Mouse (Mus musculus) thymus, postnatal 14 days (tissue): ENCODE measurements at regions not wholly inside any gene's neighbourhood (a gene's known extent, or its start where the extent isn't known, plus 50 kb on each side); places are given as distances from the start of the nearest gene placed in this dataset.

Experiments used
- DNase-seq: peaks from one replicate; pipeline ENCODE4 v3.0.0; 2021

DNA sequence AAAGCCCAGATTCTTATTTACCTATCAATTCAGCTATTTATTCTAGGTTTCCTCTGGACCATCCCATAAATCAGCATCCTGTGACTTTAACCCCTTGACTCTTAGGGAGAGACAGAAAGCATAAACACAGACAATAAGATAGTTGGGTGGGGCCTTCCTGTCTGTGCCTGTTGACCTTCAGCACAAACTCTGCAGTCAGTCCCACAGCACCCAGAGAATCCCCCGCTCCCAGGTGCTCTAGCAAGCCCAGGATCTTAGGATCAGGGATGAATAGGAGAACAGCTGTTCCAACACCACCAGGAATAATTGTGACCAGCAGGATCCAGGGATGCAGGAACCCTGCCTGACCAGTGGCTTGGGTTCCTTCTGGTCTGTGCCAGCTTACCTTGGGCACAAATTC is 107.8 kb downstream of the Basp1 start:
- no peak for DNase-seq

DNA sequence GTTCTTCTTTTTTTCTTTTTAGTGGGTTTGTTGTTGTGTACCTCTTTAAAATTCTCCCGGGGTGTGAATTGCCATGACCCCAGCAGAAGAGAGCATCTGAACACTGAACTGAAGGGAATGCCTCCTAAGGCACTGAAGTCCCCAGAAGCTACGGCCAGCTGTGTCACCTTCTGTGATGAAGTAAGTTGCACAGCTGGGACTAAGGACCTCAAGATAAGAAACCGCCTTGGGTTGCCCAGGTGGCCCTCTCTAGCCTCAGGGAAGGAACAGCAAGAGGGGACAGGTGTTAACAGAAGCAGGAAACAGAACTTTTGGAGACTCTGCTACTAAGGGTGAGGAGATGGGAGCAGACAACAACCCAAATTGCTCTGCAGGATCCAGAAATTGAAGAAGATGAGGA is 110.2 kb downstream of the Basp1 start:
- peak; percentile 62 for DNase-seq

DNA sequence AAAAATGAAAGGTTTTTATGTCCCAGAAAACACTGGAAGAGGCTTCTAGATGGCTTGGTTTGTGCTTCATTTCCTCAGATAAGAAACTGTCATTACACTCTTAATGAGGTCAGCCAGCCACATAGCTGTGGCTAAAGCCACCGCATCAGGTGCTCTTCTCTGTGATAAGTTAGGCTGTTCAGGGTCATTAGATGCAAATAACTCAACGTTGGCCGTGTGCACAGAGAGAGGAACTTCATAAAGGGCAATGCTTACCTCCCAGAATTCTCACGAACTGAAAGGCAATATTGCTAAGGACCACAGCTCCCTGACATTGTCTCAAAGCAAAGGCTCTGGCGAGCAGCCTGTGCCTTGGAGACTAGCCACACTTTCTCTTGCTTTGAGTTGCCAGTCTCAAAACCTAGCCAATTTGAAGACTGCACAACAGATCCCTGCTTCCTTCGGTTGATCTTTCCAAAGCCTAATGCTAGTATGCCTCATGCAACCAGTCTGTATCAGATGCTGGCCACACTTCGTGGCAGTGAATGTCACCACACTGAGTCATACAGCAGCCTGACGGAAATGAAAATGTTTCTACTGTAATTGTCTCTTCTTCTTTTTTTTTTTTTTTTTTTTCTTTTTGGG is 110.8 kb downstream of the Basp1 start:
- no peak for DNase-seq

DNA sequence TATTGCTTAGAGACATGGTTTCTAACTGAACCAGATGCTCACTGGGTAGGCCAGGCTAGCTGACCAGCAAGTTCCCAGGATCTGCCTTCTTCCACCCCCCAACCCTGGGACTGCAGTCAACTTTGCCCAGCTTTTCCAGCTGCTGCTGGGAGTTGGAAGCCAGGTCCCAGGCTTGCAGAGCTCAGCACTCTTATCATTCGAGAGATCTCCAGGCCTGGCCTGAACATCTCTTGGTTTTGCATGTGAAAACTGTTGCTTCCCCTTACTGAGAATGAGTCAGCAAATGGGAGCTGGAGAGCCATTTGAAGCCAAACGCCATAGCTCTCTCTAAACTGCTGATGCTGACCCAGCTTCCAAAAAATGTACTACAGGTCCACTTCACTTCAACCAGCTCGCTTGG is 111.8 kb downstream of the Basp1 start:
- DNase-seq, result peak; percentile 8

DNA sequence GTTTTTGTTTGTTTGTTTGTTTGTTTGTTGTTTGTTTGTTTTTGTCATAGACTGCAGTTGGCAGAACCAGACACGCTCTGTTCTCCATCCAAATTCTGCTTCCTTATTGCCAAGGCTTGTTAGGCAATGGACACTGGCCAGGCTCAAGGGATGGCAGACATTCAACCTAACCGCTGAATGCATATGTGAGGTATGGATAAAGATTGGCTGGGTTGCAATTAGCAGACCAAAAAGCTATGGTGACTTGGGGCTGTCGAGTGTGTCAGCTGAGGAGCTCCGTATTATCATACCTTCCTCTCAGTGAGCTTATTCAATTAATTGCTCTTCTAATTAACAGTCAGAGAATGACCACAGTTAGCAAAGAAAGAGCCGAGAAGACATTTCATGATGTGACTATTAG is 116.3 kb downstream of the Basp1 start:
- no peak for DNase-seq

DNA sequence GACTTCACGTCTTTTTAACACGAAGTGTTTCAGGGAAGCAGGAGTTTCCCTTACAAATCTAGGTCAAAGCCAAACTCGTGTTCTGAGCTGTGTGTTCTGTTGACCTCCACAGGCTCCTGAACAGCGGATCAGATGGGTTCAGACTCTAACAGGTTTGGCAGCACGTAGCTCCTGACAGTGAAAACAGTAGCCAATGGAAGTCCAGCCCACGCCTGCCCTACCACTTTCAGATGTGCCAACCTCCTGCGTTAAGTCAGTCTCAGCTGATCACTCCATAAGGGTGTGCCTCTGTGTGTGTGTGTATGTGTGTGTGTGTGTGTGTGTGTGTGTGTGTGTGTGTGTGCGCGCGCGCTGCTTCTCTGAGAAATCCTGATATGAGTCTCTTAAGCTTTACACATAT is 116.8 kb downstream of the Basp1 start:
- DNase-seq, result no peak

DNA sequence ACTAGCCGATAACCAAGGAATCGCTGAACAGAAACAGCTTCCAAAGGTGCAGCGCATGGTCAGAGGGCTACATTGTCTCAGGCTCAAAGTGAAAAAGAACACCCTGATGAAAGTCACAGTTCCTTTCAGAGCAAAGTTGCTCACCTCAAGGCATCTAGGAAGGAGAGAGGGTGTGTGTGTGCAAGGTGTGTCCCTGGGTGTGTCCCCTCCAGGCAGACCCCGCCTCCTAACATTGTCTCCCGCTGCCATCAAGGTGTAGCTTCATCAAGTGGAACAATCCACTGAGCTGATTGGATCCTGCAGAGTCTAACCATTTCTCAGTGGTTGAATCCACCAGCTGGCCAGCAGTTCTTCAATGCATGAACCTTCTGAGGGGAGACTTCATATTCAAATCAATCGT is 117.8 kb downstream of the Basp1 start:
- no peak for DNase-seq

DNA sequence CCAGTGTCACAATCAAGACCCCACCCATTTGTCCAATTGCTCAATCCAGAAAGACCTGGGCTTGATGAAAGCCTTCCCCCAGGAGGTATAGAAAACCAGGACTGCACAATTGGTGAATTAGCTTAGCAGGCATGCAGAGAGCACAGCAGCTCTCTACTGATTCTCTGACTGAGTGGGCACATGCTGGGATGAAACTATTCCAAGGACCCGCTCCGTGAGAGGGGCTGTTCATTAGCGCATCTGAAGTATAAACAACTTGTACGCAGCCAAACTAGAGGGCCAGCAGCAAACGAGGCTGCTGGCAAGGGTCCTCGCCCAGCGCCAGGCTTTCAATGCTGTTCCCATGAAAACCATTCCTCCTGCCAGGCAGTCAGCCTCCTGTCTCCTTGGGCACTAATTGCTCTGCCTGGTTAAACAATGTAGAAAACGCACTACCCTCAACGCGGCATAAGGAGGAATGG is 122.3 kb downstream of the Basp1 start:
- DNase-seq, result no peak

DNA sequence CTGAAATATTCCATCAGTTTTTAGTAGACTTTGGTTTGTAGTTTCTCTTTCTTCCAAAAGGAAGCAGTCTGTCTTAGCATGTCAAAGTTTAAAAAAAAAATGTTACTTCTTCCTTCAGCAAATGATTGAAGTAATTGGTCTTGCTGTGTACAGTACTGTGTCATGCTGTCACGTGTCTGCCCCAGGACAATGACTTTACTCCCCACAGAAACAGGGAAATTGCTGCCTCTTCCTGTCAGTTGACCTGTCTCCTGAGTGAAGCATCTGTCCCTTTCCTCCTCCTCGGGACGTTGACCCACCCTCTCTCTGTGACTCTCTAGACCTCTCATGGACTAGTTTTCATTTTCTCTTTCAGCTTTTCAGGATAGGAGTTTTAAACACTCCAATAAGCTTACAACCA is 125.7 kb downstream of the Basp1 start:
- no peak for DNase-seq

DNA sequence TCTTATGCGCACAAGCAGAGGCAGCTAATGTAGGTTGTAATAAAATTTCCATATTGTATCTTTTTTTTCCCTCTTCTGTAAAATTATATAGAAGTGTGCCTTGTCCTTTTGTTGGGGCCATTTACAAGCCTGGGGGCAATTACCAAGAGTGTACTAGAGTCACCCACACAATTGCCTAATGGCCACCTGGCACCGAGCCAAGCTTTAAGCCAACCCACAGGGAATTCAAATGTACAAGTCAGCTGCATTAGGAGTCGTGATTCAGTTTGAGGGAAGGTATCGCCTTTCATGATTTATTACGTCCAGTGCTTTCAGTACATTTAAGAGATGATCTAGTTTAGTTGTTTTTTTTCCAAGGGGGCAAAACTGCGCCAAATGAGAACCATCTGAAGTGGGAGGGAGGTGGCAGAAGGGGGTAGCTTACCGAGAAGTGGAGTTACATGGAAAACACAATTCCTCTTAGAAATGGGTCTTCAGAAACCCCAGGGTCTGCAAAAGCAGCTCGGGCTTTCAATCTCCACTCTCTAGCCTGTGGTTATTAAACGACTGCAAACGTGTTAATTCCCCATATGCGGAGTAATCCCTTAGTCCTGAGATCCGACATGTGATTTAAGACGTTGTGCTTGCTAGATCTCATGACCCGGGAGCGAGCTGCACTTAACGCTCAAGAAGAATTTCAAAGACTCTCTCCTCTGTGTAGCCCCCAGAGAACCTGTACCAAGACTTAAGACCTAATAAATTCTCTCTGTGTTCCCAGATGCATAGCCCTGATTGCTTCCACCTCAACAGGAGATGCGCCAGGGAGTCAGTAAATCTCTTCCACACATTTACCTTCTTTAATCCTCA is 129.0 kb downstream of the Basp1 start:
- DNase-seq, result no peak

DNA sequence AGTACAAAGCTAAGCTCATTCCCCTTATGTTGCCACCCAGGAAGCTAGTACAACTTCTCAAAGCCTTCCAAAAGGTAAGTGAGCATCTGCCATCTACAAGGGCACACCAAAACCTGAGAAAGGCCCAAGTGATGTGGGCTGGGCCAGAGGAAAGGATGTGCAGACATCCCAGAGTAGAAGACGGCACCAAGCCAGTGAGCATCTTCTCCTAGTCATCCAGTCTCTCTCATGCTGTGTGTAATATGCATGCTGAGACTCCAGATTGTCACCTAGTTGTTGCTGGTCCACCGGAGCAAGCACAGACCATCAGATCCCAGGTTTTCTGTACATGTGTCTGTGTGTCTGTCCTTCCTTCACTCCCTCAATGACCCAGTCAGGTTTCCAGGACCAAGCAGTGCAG is 129.9 kb downstream of the Basp1 start:
- DNase-seq, result no peak

DNA sequence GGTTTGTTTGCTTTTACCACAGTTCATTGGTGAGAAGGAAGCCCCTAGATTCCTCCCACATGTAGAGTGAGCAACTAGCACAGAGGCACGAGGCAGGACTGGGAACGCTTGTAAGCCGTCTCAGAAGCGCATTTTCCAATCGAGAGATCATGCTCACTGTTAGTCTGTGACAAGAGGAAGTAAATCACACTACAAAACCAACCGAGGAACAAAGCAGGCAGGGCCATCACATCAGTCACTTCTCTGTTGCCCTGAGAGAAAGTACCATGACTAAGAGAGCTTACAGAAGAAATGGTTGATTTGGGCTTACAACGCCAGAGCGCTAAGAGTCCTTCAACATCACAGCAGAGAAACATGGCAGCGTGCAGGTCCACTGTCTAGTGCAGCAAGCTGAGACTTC is 131.2 kb downstream of the Basp1 start:
- peak; percentile 13 for DNase-seq

DNA sequence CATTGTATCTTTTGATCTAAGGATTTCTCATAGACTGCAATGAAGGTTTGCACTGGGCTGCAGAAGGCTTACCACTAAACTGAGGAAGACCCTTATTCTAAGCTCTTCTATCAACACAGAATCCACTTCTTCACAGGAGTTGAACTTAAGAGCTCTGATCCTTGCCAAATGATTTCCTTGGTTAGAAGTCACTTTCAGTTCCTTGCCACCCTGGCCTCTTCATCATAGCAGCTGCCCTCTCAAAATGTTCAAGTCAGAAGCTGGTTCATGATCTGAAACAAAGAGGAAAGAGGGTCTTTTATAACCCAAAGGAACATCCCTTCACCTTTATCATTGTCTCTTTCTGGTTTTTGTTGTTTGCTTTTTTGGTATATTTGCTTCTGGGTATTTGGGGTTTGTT is 131.6 kb downstream of the Basp1 start:
- no peak for DNase-seq

DNA sequence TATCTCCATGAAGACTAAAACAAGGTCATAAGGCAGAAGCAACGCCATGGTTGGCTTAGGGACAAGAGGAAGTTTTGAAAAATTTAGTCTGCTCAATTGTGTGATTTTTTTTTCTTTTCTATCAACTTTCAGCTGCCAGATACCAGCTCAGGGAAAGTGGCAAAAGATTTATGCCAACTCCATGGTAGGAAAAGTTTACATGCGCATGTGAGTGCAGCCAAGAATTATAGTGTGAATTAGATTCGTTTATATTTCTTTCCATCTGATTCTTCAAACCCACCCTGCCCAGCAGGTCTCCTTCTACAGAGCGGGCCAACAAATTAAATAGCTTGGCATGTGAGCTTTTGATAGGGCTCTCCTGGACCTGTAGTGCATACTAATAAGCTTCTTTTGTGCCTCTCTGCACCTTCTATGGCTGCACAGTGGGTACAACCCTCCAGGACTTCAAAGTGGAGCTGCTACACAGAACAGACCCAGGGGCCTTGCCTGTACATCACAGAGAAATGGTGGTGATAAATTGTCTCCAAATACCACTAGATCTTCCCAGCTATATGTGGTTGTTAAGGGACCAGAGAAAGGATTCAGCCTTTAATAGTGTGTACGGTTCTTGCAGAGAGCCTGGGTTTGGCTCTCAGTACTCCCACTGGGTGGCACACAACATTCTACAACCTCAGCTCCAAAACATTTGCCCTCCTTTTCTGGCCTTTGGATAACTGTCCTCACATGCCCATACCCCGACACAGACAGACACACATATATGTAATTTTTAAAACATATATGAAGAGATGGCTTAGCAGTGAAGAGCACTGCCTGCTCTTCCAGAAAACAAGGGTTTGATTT is 135.0 kb downstream of the Basp1 start:
- DNase-seq, result no peak

DNA sequence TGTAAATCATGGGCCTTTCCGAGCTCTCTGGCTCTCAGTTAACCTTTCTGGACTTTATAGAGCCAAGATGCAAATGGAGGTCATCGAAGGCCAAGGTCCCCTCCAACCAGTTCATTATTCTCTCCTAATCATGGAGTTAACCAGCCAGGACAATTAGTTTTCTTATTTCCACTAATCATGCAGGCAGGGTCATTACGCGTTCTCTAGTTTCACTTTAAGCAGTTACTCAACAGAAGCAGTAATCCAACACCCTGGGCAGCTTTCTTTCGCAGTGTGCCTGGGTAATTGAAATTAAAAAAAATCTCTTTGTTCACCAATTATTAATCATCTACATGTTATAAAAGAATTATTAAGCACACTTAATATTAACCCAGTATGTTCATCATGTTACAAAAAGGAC is 137.3 kb downstream of the Basp1 start:
- DNase-seq, result no peak

DNA sequence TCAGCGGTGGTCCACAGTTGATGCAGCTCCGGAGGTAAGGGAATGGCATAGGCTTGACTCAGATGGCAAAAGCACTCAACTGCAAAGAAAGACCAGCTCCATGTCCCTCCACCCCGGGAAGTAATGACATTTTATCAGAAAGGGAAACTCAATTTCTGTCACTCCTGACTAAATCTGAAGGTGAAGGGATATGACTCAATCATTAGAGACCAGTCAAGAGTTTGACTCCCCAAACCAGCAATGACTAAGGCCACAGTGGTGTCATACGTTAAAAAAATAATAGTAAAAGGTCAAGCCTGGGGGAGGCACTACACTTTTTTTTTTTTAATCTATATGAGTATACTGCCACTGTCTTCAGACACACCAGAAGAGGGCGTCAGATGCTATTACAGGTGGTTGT is 141.7 kb downstream of the Basp1 start:
- no peak for DNase-seq

DNA sequence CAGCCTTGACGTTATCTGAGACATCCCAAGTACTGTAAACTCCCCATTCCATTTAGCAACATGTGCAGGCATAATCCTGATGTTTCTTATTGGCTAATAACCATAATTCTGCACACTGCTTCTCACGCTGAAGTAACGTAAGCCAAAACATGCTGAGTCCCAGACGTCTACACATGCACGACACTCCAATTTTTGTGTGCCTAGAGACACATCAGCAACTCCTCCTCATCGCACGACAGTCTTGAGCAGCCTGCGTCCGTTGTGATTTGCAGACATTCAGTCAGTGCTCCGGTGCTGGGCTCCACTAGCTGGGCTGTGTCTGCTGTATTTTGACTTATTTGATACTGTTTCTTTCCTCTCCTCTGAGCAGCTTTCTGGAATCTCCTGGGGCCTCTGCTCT is 143.2 kb downstream of the Basp1 start:
- DNase-seq, result peak; percentile 13

DNA sequence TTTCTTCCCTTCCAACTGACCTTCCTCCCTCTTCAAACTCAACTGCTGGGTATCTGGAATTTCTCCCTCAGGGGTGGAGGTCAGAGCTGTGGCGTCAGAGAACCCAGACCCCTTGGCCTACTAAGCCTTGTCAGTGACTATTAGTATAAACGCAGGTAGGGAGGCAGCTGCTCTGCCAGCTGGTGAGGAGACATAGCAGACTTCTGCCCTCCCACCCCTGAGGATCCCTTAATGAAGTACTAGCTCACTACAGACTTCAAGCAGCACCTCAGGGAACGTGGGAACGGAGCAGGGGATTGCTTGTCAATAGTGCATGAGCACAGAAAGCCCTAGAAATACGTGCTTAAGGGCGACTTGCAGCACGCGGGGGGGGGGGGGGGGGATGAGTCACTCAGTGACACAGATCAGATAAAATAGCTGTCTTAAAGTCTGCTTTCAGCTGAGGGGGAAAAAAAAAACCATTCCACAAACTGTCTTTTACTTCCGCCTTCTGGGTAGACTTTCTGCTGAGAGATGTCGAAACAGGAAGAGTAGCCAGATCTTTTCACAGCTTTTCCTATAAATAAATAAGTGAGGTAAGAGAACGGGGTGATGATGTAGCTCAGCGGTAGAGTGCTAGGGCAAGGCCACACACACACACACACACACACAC is 144.1 kb downstream of the Basp1 start:
- peak; percentile 57 for DNase-seq

DNA sequence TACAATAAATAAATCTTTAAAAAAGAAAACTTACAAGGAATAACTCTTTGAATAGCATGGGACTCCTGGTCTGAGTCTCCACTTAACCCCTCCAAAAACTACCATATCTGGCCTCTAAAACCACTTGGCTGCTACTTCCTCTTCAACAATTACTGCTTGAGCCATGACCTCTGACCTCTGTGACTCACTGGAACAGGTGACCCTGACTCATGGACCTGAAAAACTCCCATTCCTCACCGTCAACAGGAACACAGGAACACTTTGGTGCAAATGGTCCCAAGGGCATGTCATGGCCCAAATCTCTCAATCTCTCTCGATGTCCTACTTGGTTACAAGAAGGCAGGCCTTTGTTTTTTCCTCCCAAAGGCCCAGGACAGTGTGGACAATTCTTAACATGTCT is 145.1 kb downstream of the Basp1 start:
- no peak for DNase-seq

DNA sequence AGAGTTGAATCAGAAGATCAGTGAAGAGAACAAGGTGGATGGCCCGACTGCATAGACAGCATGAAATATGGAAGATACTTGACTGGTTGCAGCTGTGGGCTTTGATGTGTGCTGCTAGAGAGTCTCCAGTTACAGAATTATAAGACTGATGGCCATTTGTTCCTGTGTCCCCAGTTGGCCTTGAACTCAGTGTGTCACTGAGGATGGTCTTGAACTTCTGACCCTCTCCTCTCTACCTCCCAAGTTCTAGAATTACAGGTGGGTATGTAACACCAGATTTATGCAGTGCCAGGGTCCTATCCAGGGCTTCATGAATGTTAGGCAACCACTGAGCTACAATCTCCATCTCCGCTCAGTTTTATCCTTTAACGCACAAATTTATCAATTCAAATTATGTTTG is 146.1 kb downstream of the Basp1 start:
- no peak for DNase-seq

DNA sequence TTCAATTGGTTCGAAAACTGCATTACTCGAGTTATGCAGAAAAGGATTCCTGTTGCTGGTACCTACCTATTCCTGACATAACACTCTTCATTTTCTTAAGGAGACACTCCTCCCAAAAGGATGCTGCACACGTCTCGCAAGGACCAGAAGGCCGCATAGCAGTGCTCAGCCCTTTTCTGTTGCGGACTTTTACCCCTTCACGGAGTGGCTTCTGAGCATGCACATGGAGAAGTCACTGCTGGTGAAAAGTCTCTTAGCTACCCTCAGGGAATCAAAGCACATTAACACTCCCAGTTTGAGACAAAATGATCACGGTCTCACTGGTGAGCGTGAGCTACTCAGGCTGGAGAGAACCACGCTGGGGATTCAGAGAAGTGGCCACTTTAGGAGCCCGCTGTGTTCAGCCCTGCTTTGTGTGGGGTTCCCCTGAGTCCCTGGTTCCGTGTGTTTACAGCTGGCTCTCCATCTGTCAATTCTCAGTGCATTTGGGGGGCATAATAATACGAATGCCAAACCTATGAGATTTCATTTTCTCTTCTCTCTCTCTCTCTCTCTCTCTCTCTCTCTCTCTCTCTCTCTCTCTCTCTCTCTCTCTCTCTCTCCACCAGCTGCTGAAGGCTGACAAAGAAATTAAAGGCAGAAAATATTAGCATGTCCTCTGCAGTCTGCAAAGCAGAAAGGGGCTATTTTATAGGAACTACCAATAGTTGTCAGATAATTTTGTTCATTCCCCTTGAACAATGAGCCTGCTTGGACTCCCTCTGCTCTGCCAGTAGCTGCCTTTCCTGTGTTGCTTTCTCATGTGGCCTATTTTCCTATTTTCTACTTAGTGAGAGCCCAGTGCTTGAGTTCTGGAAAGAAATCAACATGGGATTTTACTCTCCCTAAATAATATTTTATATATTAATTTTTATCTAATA is 160.7 kb downstream of the Basp1 start:
- no peak for DNase-seq

DNA sequence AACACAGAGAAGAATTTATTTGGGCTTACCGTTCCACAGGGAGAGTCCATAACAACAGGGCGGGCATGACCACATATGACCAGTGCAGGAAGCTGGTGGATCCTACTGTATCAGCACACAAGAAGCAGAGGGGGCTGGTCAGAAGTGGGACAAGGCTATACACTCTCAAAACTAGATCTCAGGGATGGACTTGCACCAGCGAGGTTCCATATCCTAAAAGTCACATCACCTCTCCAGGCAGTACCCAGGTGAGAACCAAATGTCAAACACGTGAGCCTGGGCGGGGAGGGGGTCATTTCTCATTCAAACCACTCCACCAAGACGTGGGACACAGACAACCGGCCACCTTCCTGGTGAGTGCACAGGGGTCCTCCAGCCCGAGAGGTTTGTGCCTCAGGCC is 167.9 kb downstream of the Basp1 start:
- DNase-seq, result no peak
